Mouse (Mus musculus) adrenal gland, adult 18-20 months (tissue): ENCODE measurements around the gene Pgm5. TPM values are rescaled to one million over a fixed set of nuclear protein-coding genes. Genes with fewer than 3 reads are reported as not detected.

Experiments used
- total RNA-seq, 2 experiments: library from RNA; stranded (reverse); gene quantifications; 1 replicate in 1 of 2; 2 replicates in 1 of 2; pipeline ENCODE4 v1.2.3; 2021

Pgm5 gene
- total RNA-seq, 2 experiments from 2014 or later, result 61.1 to 103 TPM

Other genes with a start within 250 kb of the Pgm5 start
- under 1 TPM; 0.17 to 0.22 TPM for gene Tmem252, start 187.8 kb downstream of the Pgm5 start, total RNA-seq
- gene Gm10053, start 13.8 kb upstream of the Pgm5 start, total RNA-seq, result 100 to 1,000 TPM; 257 to 508 TPM
- not detected for gene Foxd4, start 39.3 kb upstream of the Pgm5 start, total RNA-seq
- gene Cbwd1, start 99.8 kb upstream of the Pgm5 start, total RNA-seq, result 10 to 100 TPM; 12.2 to 14.1 TPM
- gene Dock8, start 137.7 kb upstream of the Pgm5 start, total RNA-seq, result 10 to 100 TPM; 23.1 to 23.5 TPM